Mouse (Mus musculus) heart, embryonic 14.5 days (tissue): ENCODE measurements around the gene Adam12. TPM values are rescaled to one million over a fixed set of nuclear protein-coding genes. Genes with fewer than 3 reads are reported as not detected.

Experiments used
- ATAC-seq: fragments of 200-750 bp; cut with Nextera tagmentation; 2 replicates; pipeline ENCODE4 v1.8.0; 2017; ENCODE audit warnings: low read depth, moderate TSS enrichment; ENCODE audit not compliant: insufficient number of reproducible peaks, insufficient read depth, low FRiP score
- H3K27ac ChIP-seq, 2 experiments: fragments of 200-500 bp in 1 of 2; fragments of 300-500 bp in 1 of 2; sonication (generic) in 1 of 2; replicated peaks in 1 of 2; 2 replicates each; pipeline ENCODE4 v1.5.1; 2012 to 2014; ENCODE audit warnings: low read depth in 2 of 2, low read length in 2 of 2, control low read depth in 1 of 2, mild to moderate bottlenecking in 1 of 2, mixed read lengths in 1 of 2; ENCODE audit not compliant: control insufficient read depth in 1 of 2, insufficient read depth in 1 of 2
- H3K27me3 ChIP-seq: fragments of 300-500 bp; sonication (generic); 2 replicates; pipeline ENCODE4 v1.6.1; 2014; ENCODE audit warnings: mild to moderate bottlenecking, low read length, control low read depth; ENCODE audit not compliant: control insufficient read depth, insufficient read depth
- H3K36me3 ChIP-seq: fragments of 300-500 bp; sonication (generic); 2 replicates; pipeline ENCODE4 v1.6.1; 2014; ENCODE audit warnings: mild to moderate bottlenecking, control low read depth, low read length, mixed read lengths; ENCODE audit not compliant: control insufficient read depth, insufficient read depth
- H3K4me1 ChIP-seq, 2 experiments: fragments of 200-500 bp in 1 of 2; fragments of 300-500 bp in 1 of 2; sonication (generic) in 1 of 2; 2 replicates each; pipeline ENCODE4 v1.6.1; 2012 to 2014; ENCODE audit warnings: low read length in 2 of 2, control low read depth in 1 of 2, mixed read lengths in 1 of 2; ENCODE audit not compliant: control insufficient read depth in 2 of 2, insufficient read depth in 2 of 2
- H3K4me2 ChIP-seq: fragments of 300-500 bp; sonication (generic); 2 replicates; pipeline ENCODE4 v1.6.1; 2014; ENCODE audit warnings: mild to moderate bottlenecking, low read length
- H3K4me3 ChIP-seq, 2 experiments: fragments of 200-500 bp in 1 of 2; fragments of 300-500 bp in 1 of 2; sonication (generic) in 1 of 2; 2 replicates each; pipeline ENCODE4 v1.5.1; 2012 to 2014; ENCODE audit warnings: low read length in 2 of 2, mild to moderate bottlenecking in 2 of 2, control low read depth in 1 of 2, low read depth in 1 of 2, moderate library complexity in 1 of 2; ENCODE audit not compliant: control insufficient read depth in 1 of 2, insufficient read depth in 1 of 2
- H3K9ac ChIP-seq: fragments of 300-500 bp; sonication (generic); 2 replicates; pipeline ENCODE4 v1.6.1; 2014; ENCODE audit warnings: mild to moderate bottlenecking, low read length
- H3K9me3 ChIP-seq: fragments of 300-500 bp; sonication (generic); 2 replicates; pipeline ENCODE4 v1.6.1; 2016; ENCODE audit warnings: low read length, control low read depth; ENCODE audit not compliant: control insufficient read depth
- WGBS: fragments of 180-500 bp; shearing (Covaris S2); extraction: QIAGEN DNeasy Blood & Tissue Kit; methylation state at CpG from one replicate; pipeline ENCODE4 v1.1.7; 2014; 5-methylcytosine and 5-hydroxymethylcytosine counted together
- polyA plus RNA-seq: library from polyadenylated mRNA; unstranded; fragments of >200 nt; fragmentation: Nextera tagmentation; extraction: Ambion mirVana; gene quantifications from 2 replicates; pipeline ENCODE4 v1.2.1, GENCODE M21; 2014

The Adam12 gene
- polyA plus RNA-seq, 1 experiment from 2014 or later: 7.3 TPM

GRCm38 (mm10) chr7:134121397-134121796 is 110.5 kb downstream of the Adam12 start:
- no peak overlapping the region for H3K9ac ChIP-seq
- no peak overlapping the region for H3K4me3 ChIP-seq
- H3K27ac ChIP-seq: no peak overlapping the region
- 51% methylated on average over 2 of the region's 2 CpGs for WGBS
- H3K9me3 ChIP-seq: peaks cover 8% of the 10 kb centered on the region; the same call in 1 of the 2 replicates
- no peak overlapping the region for H3K4me2 ChIP-seq
- no peaks in the 10 kb centered on the region for H3K4me1 ChIP-seq
- H3K27me3 ChIP-seq: no peaks in the 10 kb centered on the region
- H3K36me3 ChIP-seq: no peaks in the 10 kb centered on the region
- ATAC-seq: no peak

GRCm38 (mm10) chr7:134115438-134115837 is 116.5 kb downstream of the Adam12 start:
- Histone ChIP-seq H3K4me3 (no peak overlapping the region), H3K27me3 (no peaks in the 10 kb centered on the region), H3K4me2 (no peak overlapping the region), H3K27ac (peak overlapping the region; percentile 27 to 53; a peak in 2 of 4 replicates), H3K36me3 (no peaks in the 10 kb centered on the region), H3K4me1 (peaks cover 19 to 20% of the 10 kb centered on the region in 2 experiments), H3K9me3 (peaks cover 8% of the 10 kb centered on the region; the same call in 1 of the 2 replicates), H3K9ac (no peak overlapping the region)
- ATAC-seq: no peak
- 63% methylated on average over 8 of the region's 8 CpGs for WGBS

DNA sequence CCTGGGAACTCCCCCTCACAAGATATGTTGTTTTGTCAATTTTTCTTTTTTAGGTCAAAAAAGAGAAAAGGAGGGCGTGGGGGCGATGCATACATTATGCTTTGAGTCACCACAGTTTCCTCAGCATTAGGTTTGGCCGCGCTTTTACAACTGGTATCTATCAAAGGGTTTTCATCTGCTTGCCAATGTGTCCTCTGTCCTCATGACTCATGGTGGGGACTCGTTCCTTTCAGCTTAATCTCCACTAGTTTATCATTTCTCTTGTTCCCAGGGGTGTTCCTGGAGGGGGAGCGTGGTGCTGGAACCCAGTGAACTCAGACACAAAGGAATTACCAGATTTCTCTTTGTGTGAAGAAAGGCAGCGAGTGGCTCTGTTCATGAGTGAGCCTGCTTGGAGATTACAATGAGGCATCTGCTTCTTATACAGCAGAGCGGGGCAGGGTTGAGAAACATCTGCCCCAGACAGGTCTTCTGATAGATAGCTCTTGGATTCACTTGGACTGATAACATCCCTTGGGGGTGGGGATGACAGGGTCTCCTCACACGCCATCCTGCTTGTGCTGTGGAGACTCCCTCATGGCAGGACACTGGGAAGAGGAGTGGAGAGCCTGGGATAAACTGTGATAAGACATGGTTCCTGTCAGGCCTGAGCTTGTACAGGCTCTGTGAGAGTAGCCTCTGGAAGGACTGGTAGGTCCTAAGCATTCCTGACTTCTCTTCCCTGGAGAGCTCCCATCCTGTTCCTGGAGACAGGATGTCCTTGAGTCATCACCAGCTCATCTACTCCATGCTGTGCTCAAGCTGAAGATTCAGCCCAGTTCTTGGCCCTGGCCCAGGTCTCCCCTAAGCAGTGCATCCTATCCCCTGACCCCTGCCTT is 117.4 kb downstream of the Adam12 start:
- no peaks in the 10 kb centered on the region for H3K27me3 ChIP-seq
- H3K36me3 ChIP-seq: no peaks in the 10 kb centered on the region
- H3K4me3 ChIP-seq: no peak overlapping the region
- ATAC-seq: peak; percentile 77
- no peak overlapping the region for H3K9ac ChIP-seq
- peaks cover 8% of the 10 kb centered on the region; the same call in 1 of the 2 replicates for H3K9me3 ChIP-seq
- peaks cover 24 to 28% of the 10 kb centered on the region in 2 experiments for H3K4me1 ChIP-seq
- no peak overlapping the region for H3K4me2 ChIP-seq
- peak overlapping the region; percentile 39 to 53 for H3K27ac ChIP-seq
- 31% methylated on average over 9 of the region's 9 CpGs for WGBS

DNA sequence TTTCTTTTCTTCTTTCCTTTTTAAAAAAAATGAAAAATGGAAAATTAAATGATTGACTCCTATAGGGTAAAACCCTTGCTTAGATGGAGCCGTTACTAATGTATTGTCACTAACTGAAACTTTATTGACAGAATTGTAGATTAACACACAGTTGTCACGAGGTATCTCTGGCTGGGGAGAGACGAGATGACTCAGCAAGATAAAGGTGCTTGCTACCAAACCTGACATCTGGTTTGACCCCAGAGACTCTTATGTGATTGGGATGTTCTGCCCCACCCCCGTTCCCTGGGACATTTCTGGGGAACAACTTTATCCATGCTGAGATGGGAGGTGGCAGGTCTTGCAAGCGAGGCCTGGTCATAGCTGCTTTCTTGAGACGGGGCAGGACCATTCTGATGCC is 118.1 kb downstream of the Adam12 start:
- no peak overlapping the region for H3K4me3 ChIP-seq
- WGBS: 48% methylated on average over 6 of the region's 6 CpGs
- peaks cover 8% of the 10 kb centered on the region; the same call in 1 of the 2 replicates for H3K9me3 ChIP-seq
- H3K4me1 ChIP-seq: peaks cover 24 to 28% of the 10 kb centered on the region in 2 experiments
- H3K4me2 ChIP-seq: no peak overlapping the region
- no peak overlapping the region for H3K9ac ChIP-seq
- no peak for ATAC-seq
- no peaks in the 10 kb centered on the region for H3K27me3 ChIP-seq
- H3K27ac ChIP-seq: peak overlapping the region; percentile 33 to 37; a peak in 2 of 4 replicates
- H3K36me3 ChIP-seq: no peaks in the 10 kb centered on the region

DNA sequence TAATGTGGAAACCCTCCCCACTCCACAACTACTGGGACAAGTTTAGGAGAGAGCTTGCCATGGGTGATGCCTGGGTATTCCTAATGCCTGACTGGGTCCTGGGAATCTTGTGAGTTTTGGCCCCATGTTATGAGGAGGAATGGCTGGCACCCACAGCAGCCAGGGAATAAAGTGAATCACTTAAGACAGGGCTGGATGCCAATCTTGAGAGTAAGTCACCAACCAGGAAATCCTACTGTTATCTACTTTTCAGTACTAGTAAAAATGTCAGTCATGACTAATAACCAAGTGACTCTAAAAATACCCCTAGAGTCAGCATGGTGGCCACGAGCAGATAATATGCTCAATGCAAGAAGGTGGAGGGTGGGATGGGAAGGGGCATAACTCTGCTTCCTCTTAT is 121.8 kb downstream of the Adam12 start:
- Histone ChIP-seq H3K4me1 (peaks cover 20 to 25% of the 10 kb centered on the region in 2 experiments), H3K36me3 (no peaks in the 10 kb centered on the region), H3K27ac (peak overlapping the region in 1 of 2 experiments; percentile 41; a peak in 2 of 4 replicates), H3K4me3 (no peak overlapping the region), H3K9me3 (no peaks in the 10 kb centered on the region), H3K4me2 (0 out of 2 replicates have a peak overlapping the region, but pooled peaks have one; percentile 2), H3K27me3 (no peaks in the 10 kb centered on the region), H3K9ac (no peak overlapping the region)
- 12% methylated on average over 1 of the region's 1 CpGs for WGBS
- ATAC-seq: no peak

GRCm38 (mm10) chr7:134107849-134108248 is 124.1 kb downstream of the Adam12 start:
- no peaks in the 10 kb centered on the region for H3K36me3 ChIP-seq
- H3K9me3 ChIP-seq: no peaks in the 10 kb centered on the region
- H3K27ac ChIP-seq: peak overlapping the region in 1 of 2 experiments; percentile 12; a peak in 1 of 4 replicates
- peaks cover 5 to 11% of the 10 kb centered on the region in 2 experiments for H3K4me1 ChIP-seq
- H3K9ac ChIP-seq: no peak overlapping the region
- 36% methylated on average over 3 of the region's 3 CpGs for WGBS
- H3K4me2 ChIP-seq: no peak overlapping the region
- no peaks in the 10 kb centered on the region for H3K27me3 ChIP-seq
- no peak overlapping the region for H3K4me3 ChIP-seq
- ATAC-seq: no peak

DNA sequence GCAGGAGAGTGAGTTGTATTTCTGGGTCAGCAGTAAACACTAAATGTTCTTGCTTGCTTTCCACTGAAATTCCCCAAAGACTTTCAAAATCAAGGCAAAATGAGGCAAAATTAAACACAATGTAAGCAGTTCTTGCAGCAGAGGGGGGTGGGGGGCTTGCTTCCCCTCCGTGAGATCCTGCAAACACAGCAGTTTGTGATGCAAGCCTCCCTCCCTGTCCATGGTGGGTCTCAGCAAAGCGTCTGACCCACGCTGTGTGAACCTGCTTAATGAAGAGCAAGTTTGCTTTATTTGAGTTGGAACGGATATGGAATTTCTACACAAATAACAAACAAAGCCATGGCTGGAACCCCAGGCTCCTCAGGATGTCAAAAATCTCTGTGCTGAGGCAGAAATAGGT is 132.9 kb downstream of the Adam12 start:
- 72% methylated on average over 4 of the region's 4 CpGs for WGBS
- H3K4me1 ChIP-seq: no peaks in the 10 kb centered on the region
- H3K27me3 ChIP-seq: no peaks in the 10 kb centered on the region
- ATAC-seq: no peak
- H3K4me3 ChIP-seq: no peak overlapping the region
- H3K36me3 ChIP-seq: no peaks in the 10 kb centered on the region
- H3K27ac ChIP-seq: no peak overlapping the region
- H3K9ac ChIP-seq: no peak overlapping the region
- no peaks in the 10 kb centered on the region for H3K9me3 ChIP-seq
- no peak overlapping the region for H3K4me2 ChIP-seq
